Mouse (Mus musculus) cerebellum, postnatal 36 days (tissue): Measurements from ENCODE around the gene Camk2g.

ENCODE experiments used
- DNase-seq, 2 experiments: peaks; one replicate each; pipeline ENCODE4 v3.0.0; 2021 to 2022; ENCODE audit warnings: mixed read lengths in 2 of 2

Gene Camk2g

DNA sequence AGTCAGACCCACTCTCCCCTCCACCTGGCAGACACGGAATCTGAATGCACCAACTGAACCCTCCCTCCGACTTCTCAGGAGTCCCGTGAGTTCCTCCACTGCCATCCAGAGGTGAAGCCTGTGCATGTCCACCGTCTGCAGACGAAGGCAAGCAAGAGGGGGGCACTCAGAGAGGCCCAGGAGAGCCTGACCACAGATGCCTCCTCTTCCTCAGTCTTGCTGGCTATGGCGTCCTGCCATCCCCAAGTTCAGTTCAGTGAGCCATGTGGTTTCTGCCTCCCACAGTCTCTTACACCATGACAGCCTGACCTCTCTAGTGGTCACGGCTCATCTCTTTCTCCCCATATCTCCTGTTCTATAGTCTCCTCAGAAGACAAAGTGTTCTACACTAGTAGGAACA lies 9.2 kb downstream of the Camk2g start:
- DNase-seq, result no peak

- no peak for DNase-seq
Measured at GRCm38 (mm10) chr14:20783526-20783925, 10.4 kb downstream of the Camk2g start.

GRCm38 (mm10) chr14:20782860-20783259 lies 11.0 kb downstream of the Camk2g start:
- no peak for DNase-seq

DNA sequence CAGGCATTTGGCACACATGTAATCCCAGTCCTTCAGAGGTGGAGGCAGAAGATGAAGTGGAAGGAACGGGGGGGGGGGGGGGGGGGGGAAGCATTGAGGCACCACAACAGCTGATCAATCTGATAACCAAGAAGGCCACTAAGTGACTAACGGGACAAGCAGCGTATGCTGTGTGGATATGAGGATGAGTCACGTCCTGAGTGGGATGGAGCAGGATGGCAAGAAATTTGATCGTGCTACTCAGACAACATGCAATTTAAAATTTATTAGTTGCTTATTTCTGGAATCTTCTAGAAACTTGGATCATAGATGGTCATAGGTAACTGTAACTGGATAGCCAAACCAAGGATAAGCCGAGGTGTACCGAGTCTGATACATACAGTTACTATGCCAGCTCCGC lies 13.7 kb downstream of the Camk2g start:
- no peak for DNase-seq

GRCm38 (mm10) chr14:20778496-20778895 lies 15.4 kb downstream of the Camk2g start:
- DNase-seq, result no peak

DNA sequence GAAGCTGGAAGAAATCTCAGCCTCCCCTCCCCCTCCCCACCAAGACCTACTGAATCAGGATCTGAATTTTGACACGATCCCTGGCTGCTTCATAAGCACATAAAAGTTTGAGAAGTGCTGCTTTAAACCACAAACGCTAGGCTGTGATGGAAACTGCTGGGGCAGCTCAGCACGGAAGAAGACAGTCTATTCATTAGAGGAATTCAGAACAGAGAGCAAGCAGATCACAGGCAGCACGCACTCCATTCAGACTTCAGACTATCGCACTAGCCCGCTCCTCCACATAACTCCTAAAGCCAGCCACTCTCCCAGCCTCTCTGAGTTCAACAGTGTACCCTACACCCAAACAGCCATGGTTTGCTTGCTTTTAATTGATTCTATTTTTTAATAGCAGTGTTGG lies 18.2 kb downstream of the Camk2g start:
- DNase-seq, result no peak

DNA sequence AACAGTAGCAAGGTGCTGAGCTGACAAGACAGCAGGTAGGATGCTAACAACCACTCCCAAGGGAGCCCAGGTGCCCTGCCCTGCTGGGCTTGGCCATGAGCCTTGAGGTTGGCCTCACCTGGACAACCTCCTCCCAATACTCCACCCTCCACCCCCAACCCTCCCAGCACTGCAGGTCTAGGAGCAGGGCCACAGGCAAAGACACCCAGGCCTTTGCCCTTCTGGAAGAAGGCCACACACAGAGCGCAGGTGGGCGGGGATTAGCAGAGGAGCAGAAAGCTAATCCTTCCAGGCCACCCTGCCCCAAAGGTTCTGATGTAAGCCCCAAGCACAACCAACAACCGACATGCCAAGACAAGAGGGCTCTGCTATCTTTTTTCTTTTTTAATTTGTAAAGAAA lies 20.5 kb downstream of the Camk2g start:
- peak; percentile 24 to 27 for DNase-seq

DNA sequence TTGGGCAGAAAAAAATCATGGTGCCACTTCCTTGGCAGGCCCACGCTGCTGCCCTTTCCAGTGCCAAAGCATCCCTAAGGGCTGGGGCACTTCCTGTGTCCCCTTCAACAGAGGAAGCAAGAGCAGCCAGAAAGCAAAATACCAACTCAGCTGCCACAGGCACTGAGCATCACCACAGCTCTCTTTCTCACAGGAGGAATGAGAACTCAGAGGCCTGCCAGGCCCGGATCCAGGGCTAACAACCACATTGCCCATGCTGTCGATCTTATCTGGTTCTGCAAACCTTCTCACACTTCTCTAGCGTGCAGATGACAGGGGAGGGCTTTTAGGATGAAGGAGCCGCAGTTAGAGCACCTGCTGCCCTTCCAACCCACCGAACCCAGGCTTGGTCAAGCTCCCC lies 21.1 kb downstream of the Camk2g start:
- DNase-seq, result no peak

- DNase-seq, result no peak
Measured at GRCm38 (mm10) chr14:20771941-20772340, 21.9 kb downstream of the Camk2g start.

DNA sequence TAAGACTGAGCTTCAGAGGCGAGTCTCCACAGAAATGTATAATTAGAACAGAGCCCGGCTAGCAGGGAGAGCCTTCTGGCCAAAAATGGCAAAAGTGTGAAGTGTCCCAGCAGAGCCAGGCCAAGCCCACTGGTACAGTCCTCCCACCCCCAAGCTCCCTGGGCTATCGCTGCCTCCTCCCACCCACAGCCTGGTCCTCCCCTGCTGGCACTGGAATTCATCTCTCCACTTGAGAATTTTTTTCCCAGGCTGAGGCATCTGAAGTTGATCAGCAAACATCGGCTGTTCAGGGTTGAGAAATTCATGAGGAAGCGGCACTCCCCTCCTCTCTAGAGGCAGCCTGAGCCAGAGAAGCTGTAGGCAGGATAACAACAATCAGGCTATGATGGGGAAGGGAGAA lies 25.3 kb downstream of the Camk2g start:
- no peak for DNase-seq

DNA sequence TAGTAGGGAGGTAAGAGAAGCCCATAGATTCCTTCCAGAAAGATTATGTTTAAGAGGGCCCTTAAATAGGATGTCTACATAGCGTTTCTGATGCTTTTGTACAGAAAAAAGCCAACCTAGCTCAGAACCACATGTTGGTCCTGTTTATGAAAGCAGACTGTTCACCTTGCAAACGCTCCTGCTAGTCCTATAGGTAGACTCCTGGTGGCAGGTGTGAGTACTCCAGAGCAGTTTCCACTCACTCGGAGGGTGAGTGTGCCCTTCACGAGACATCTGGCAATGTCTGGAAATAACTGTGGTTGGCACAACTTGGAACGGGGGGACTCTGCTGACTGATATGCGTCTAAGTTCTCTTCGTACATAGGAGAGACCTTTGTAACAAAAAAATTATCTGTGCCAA lies 26.0 kb downstream of the Camk2g start:
- DNase-seq, result no peak

GRCm38 (mm10) chr14:20765642-20766258 lies 28.1 kb downstream of the Camk2g start:
- DNase-seq, result peak; percentile 90 to 91

- no peak for DNase-seq
Measured at GRCm38 (mm10) chr14:20764942-20765341, 28.9 kb downstream of the Camk2g start.

DNA sequence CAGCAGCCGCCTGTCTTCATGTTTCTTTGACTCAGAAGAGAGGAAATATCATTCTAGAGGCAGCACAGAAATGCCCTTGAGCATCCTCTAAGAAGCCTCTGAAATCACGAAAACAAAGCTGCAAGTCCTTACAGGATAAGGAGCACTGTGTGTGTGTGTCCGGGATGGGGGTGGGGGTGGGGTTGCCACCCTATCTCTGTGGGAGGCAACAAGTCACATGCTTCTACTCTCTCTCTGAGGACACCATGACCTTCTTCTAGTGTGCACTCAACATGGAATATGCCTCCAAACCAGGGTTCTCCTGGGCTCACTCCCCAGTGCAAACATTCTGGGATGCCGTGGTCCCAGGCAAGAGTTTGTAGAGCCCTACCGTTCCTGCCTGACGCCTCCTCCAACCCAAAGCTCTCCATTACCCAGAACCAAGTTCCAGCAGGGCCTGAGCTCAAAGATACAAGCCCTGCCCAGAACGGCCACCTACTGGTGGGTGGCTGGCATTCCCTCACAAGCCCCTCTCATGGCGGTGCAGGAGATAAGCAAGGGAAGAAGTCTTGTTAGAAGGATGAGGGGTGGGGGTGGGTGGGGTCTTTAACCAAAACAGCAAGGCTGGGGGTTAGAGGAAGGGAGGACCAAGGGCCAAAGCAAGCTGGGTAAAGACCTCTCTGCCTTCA lies 35.0 kb downstream of the Camk2g start:
- no peak for DNase-seq

DNA sequence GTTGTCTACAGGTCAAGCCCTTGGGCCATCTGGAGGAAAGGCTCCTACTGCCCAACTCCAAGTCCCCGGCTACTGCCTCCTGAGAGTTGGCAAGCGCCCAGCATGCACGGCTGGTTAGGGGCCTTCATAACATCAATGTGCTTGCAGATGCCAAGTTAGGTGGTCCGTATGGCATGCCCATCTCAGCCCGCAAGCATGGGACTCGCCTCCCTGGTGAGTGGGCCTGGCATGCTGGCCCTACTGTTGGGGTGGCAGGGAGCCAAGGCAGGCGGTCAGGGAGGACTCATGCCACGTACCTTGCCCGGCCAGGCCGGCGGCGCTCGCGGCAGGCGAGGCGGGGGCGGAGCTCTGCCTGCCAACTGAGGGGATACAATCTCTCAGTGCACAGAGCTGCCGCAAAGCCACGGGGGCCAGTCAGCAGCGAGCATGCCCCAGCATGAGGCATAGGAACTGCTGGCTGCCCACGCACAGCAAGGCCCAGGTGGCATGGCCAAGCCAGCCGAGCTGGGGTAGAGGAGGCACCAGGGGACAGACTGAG lies 36.4 kb downstream of the Camk2g start:
- DNase-seq, result peak; percentile 86 to 88

DNA sequence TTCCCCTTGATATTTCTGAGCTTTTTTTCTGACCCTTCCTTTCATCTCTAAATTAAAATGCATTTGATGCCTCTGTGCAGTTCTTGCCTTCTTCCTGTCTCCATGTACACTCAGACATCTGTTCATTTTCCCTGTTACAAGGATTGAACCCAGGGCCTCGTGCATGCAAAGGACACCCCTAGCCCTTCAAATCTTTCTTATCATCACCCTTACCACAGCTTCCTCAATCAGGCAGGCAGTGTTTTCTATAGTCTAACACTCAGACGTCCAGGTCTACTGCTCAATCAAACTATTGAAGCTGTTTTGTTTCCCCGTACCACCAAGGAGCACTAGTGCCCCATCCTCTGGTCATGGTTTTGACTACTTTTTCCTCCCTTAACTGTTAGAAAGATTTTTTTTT lies 40.1 kb downstream of the Camk2g start:
- DNase-seq, result no peak

GRCm38 (mm10) chr14:20750503-20750902 lies 43.4 kb downstream of the Camk2g start:
- no peak for DNase-seq

GRCm38 (mm10) chr14:20749494-20750051 lies 44.3 kb downstream of the Camk2g start:
- DNase-seq, result no peak

- no peak for DNase-seq
Measured at GRCm38 (mm10) chr14:20748388-20748787, 45.5 kb downstream of the Camk2g start.

GRCm38 (mm10) chr14:20746935-20747334 lies 47.0 kb downstream of the Camk2g start:
- DNase-seq, result no peak

DNA sequence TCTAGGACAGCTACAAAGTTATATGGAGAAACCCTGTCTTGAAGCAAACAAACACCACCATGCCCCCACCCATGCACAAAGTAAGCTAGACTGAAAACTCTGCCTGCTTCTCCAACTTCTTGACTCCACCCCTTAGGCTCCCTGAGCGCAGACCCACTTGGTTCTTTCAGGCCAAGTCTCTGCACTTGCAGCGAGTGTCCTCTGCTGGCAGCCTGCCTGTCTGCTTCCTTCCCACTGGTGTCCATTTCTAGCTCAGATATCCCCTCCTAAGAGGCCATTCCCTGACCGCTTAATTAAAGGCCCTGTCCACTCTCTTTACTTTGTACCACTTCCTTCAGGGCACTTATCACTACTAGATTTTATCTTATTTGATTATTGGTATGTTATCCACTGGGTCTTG lies 50.3 kb downstream of the Camk2g start:
- DNase-seq, result no peak

GRCm38 (mm10) chr14:20741301-20741700 lies 52.6 kb downstream of the Camk2g start:
- DNase-seq, result no peak

GRCm38 (mm10) chr14:20738511-20738910 lies 55.4 kb downstream of the Camk2g start:
- DNase-seq, result no peak

GRCm38 (mm10) chr14:20737306-20737705 lies 56.6 kb downstream of the Camk2g start:
- DNase-seq, result peak; percentile 55 to 66
